Mouse (Mus musculus) liver, embryonic 11.5 days (tissue): ENCODE data around the gene Sept7. TPM values are rescaled to one million over a fixed set of nuclear protein-coding genes. Genes with fewer than 3 reads are reported as not detected.
"Not testable (repeated sequence)": the region's sequence is repeated elsewhere in the genome, so short reads cannot be mapped to it uniquely, and the experiment has no call there.

ENCODE experiments used
- ATAC-seq: fragments of 200-750 bp; cut with Nextera tagmentation; replicated peaks from 2 replicates; pipeline ENCODE4 v1.8.0; 2017; ENCODE audit warnings: moderate number of reproducible peaks, mild to moderate bottlenecking, moderate TSS enrichment, moderate library complexity; ENCODE audit not compliant: low FRiP score
- DNase-seq: peaks from one replicate; pipeline ENCODE4 v3.0.0-alpha.2; 2017; ENCODE audit warnings: low spot score
- H3K27ac ChIP-seq: fragments of 300-500 bp; sonication (generic); 2 replicates; pipeline ENCODE4 v1.5.1; 2014; ENCODE audit warnings: mild to moderate bottlenecking, low read depth, low read length, control low read depth
- H3K27me3 ChIP-seq: fragments of 300-500 bp; sonication (generic); replicated peaks from 2 replicates; pipeline ENCODE4 v1.6.1; 2014; ENCODE audit warnings: low read length, mixed read lengths; ENCODE audit not compliant: control insufficient read depth, insufficient read depth
- H3K36me3 ChIP-seq: fragments of 300-500 bp; sonication (generic); 2 replicates; pipeline ENCODE4 v1.6.1; 2014; ENCODE audit warnings: mild to moderate bottlenecking, low read length, moderate library complexity, mixed read lengths; ENCODE audit not compliant: control insufficient read depth, insufficient read depth
- H3K4me1 ChIP-seq: fragments of 300-500 bp; sonication (generic); replicated peaks from 2 replicates; pipeline ENCODE4 v1.6.1; 2014; ENCODE audit warnings: low read length, mixed read lengths; ENCODE audit not compliant: control insufficient read depth, insufficient read depth
- H3K4me2 ChIP-seq: fragments of 300-500 bp; sonication (generic); 2 replicates; pipeline ENCODE4 v1.6.1; 2014; ENCODE audit warnings: mild to moderate bottlenecking, control low read depth, moderate library complexity
- H3K4me3 ChIP-seq: fragments of 300-500 bp; sonication (generic); 2 replicates; pipeline ENCODE4 v1.5.1; 2014; ENCODE audit warnings: low read depth, low read length, control low read depth
- H3K9ac ChIP-seq: fragments of 300-500 bp; sonication (generic); 2 replicates; pipeline ENCODE4 v1.6.1; 2014; ENCODE audit warnings: low read depth, low read length, control low read depth
- H3K9me3 ChIP-seq: fragments of 300-500 bp; sonication (generic); 2 replicates; pipeline ENCODE4 v1.6.1; 2016; ENCODE audit warnings: low read length, inconsistent platforms, mixed read lengths; ENCODE audit not compliant: control insufficient read depth
- WGBS: fragments of 180-500 bp; shearing (Covaris S2); extraction: QIAGEN DNeasy Blood & Tissue Kit; methylation state at CpG from one replicate; pipeline ENCODE4 v1.1.7; 2014; 5-methylcytosine and 5-hydroxymethylcytosine counted together
- polyA plus RNA-seq: library from polyadenylated mRNA; unstranded; fragments of >200 nt; fragmentation: Nextera tagmentation; extraction: Ambion mirVana; gene quantifications from 2 replicates; pipeline ENCODE4 v1.2.1, GENCODE M21; 2014

Sept7 gene
- polyA plus RNA-seq, 1 experiment from 2014 or later, result 219 TPM

DNA sequence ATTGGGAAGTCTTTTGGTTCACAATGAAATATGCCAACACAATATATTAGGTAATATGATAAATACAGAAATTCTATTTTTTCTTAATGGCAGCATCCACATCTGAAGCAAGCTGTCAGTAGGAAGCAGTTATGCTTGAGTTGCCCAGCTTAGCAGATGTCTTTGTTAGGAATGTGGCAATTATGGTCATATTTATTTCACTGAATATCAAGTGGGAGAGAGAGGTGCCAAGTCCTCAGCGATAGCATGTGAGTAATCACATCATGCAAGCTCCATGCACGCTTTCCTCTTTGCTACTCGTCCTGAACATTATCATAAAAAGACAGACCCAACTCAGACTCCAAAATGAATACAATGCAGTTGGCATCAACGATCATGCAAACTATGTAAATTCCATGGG, 27.3 kb upstream of the Sept7 start:
- H3K9ac ChIP-seq, result no peak overlapping the region
- no peak for DNase-seq
- no peaks in the 10 kb centered on the region for H3K4me1 ChIP-seq
- H3K27me3 ChIP-seq, result no peaks in the 10 kb centered on the region
- no peaks in the 10 kb centered on the region for H3K36me3 ChIP-seq
- ATAC-seq, result no peak
- no peak overlapping the region for H3K4me2 ChIP-seq
- no peak overlapping the region for H3K4me3 ChIP-seq
- H3K27ac ChIP-seq, result no peak overlapping the region
- WGBS, result 82% methylated on average over 4 of the region's 4 CpGs
- no peaks in the 10 kb centered on the region for H3K9me3 ChIP-seq

DNA sequence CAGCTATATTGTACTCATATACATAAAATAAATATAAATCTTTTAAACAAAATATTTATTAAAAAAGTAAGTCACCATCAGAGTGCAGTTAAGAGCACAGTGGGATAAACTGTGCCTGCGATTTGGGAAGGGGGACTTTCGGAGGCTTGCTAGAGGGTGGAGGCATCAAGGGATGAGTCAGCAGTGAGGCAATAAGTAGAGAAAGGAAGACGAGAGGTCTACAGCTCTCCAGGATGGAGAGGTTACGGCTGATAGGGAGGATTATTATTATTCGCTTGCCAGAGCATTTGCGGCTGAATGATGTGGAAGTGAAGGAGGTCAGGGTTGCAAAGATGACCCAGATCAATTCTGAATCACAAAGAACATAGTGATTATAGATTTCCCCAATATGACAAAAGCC, 22.5 kb upstream of the Sept7 start:
- no peak for ATAC-seq
- 71% methylated on average over 6 of the region's 6 CpGs for WGBS

DNA sequence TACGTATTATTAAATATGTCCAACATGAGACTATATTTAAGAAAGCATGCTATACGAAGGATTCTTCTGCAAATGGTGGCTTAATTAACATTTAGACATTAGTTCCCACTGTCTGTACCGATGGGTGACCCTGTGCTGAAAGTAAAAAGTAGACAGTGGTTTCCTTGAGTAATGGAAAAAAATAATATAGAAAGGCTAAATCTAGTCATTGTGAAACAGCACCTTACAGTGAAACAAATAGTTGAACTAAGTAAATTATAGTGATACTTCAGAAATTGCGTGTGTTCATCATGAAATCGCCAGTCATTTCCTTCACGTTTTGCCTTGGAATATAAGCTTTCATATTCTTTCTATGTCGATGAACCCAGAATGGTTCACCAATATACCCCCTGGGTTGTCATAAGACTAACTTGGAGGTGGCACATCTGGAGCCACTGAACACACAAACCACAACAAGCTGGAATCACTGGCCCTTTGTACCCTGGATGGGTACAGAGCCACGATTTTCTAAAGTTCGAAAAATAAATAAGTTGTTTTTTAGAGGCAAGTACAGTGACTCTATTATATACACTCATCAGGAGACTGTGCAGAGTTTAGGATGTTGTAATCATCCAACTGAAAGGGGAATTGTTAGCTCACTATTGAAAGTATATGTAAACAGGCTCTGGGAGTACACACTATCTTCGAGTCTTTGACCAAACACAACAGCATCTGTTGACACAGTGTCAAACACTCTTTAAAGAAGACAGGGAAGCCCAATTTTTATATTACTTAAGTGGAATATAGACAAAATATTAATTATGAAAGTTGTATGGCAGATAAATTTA, 21.8 kb upstream of the Sept7 start:
- Histone ChIP-seq H3K4me3 (no peak overlapping the region), H3K9ac (no peak overlapping the region), H3K4me1 (no peaks in the 10 kb centered on the region), H3K4me2 (no peak overlapping the region), H3K9me3 (no peaks in the 10 kb centered on the region), H3K27ac (no peak overlapping the region), H3K36me3 (no peaks in the 10 kb centered on the region), H3K27me3 (no peaks in the 10 kb centered on the region)
- ATAC-seq (no peak), DNase-seq (no peak)
- 82% methylated on average over 10 of the region's 10 CpGs for WGBS

More for the DNA sequence above, 22.5 kb upstream of the Sept7 start:
- Histone ChIP-seq H3K9ac (no peak overlapping the region), H3K36me3 (no peaks in the 10 kb centered on the region), H3K9me3 (no peaks in the 10 kb centered on the region), H3K4me1 (no peaks in the 10 kb centered on the region), H3K27me3 (no peaks in the 10 kb centered on the region), H3K27ac (no peak overlapping the region), H3K4me2 (no peak overlapping the region), H3K4me3 (no peak overlapping the region)
- DNase-seq, result no peak

DNA sequence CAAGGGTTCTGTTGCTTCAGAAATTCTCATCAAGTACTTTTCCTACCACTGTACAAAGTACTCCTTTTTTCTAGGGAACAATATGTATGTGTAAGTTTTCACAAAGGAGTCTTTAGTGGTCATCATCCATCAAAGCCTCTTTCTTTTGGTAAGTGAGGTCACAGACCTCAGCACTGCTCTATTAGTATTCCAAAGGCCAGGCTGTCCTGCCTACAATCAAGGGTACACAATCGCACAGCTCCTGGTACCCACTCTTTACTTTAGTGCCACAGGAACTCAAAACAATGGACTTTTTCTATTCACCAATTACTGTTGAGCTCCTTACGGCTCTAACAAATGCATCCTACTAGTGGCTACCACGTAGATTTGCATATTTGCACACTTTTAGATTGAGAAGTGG, 11.2 kb upstream of the Sept7 start:
- Histone ChIP-seq H3K36me3 (no peaks in the 10 kb centered on the region), H3K27me3 (no peaks in the 10 kb centered on the region), H3K4me2 (no peak overlapping the region), H3K4me3 (no peak overlapping the region), H3K27ac (no peak overlapping the region), H3K4me1 (no peaks in the 10 kb centered on the region), H3K9me3 (no peaks in the 10 kb centered on the region), H3K9ac (no peak overlapping the region)
- DNase-seq (no peak), ATAC-seq (no peak)
- 80% methylated on average over 3 of the region's 3 CpGs for WGBS

DNA sequence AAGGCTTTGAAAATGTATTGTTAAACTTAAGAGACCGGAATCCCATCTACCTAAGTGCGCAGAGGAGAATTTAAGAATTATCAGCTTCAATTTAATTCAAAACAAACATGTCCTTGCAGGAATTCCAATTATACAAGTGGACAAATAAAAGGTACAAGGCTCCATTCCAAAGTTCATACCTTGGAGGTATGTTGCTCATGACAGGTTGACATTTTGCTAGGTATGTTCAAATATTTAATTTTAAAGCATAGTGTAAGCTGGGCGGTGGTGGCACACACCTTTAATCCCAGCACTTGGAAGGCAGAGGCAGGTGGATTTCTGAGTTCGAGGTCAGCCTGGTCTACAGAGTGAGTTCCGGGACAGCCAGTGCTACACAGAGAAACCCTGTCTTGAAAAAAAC, 10.5 kb upstream of the Sept7 start:
- not testable (repeated sequence) for H3K27ac ChIP-seq, H3K4me1 ChIP-seq, H3K4me3 ChIP-seq, H3K9ac ChIP-seq, H3K4me2 ChIP-seq, H3K36me3 ChIP-seq, DNase-seq, H3K27me3 ChIP-seq, ATAC-seq, H3K9me3 ChIP-seq
- WGBS, result 86% methylated on average over 5 of the region's 5 CpGs

DNA sequence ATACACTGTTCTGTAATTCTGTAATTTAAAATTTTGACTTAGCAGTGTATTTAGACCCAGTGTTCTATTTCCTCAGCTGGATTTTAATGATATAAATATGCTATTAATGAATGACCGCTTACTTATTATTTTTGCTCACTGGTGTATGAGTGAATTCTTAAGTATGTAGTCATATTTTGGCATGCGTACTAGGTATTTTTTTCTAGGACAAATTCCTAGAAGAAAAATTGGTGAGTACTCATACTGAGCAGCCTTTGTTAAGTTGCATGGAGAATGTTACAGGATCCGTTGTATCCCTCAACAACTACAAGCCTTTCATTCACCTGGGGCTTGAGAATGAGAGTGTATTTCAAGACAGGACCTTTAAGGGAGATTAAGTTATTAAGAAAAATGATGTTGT, 10.0 kb upstream of the Sept7 start:
- no peak overlapping the region for H3K4me2 ChIP-seq
- H3K9ac ChIP-seq, result no peak overlapping the region
- no peaks in the 10 kb centered on the region for H3K27me3 ChIP-seq
- H3K4me3 ChIP-seq, result no peak overlapping the region
- no peaks in the 10 kb centered on the region for H3K4me1 ChIP-seq
- no peaks in the 10 kb centered on the region for H3K36me3 ChIP-seq
- ATAC-seq (no peak), DNase-seq (no peak)
- WGBS, result 88% methylated on average over 3 of the region's 3 CpGs
- no peak overlapping the region for H3K27ac ChIP-seq
- no peaks in the 10 kb centered on the region for H3K9me3 ChIP-seq

DNA sequence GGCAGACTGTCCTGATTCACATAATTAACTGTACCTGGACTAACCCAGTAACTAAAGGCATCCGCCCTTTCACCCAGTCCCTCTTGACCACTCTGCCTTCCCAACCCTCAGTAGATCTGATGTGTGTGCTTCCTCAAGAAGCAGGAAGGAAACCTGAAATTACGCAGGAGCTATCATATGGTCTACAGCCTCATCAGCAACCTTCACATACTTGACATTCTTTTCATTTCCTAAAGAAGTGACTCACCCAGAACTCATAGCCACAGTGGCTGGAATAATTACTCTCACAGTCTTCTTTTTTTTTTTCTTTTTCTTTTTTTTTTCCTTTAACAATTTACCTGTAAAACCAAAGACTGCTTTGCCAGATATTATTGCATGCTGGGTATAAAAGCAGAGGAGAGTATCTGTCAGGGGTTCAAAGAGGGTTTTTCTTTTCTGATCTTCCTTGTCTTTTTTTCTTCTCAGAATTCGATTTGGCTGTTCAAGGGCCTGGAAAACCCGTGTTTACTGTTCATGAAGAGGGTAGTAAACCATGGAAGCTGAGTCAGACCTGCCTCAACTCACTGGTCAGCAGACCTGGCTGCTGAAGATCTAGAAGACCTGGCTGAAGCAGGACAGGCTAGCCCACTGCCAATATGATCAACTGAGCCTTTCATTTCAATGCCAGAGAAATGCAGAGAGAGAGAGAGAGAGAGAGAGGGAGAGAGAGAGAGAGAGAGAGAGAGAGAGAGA, 8.1 kb upstream of the Sept7 start:
- no peak overlapping the region for H3K27ac ChIP-seq

DNA sequence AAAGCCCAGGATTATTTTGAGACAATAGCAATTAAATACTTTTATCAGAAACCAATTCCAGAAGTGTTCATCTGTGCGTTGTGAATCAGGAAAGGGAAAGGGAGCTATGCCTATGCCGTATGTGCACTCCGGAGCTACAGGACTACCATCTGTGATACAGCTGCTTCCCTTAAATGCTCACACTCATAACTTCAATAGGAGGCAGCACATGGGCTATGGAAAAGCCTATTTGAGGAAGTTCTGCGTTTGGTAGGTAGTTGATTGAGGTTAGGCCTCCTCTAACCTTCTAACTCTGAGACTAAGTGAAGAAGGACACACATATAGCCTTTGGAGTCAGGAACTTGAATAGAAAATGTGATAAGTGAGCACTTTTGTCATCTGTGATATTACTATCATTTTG, 7.1 kb upstream of the Sept7 start:
- ATAC-seq (no peak), DNase-seq (no peak)
- no peaks in the 10 kb centered on the region for H3K4me1 ChIP-seq
- 70% methylated on average over 4 of the region's 4 CpGs for whole genome bisulfite sequencing
- H3K9me3 ChIP-seq, result no peaks in the 10 kb centered on the region
- H3K36me3 ChIP-seq, result no peaks in the 10 kb centered on the region
- no peak overlapping the region for H3K9ac ChIP-seq
- H3K27me3 ChIP-seq, result no peaks in the 10 kb centered on the region
- no peak overlapping the region for H3K4me2 ChIP-seq
- H3K27ac ChIP-seq, result no peak overlapping the region
- no peak overlapping the region for H3K4me3 ChIP-seq

More for the DNA sequence above, 8.1 kb upstream of the Sept7 start:
- Histone ChIP-seq H3K9ac (no peak overlapping the region), H3K4me3 (no peak overlapping the region), H3K27me3 (no peaks in the 10 kb centered on the region), H3K4me2 (no peak overlapping the region), H3K9me3 (no peaks in the 10 kb centered on the region), H3K4me1 (no peaks in the 10 kb centered on the region), H3K36me3 (no peaks in the 10 kb centered on the region)
- WGBS, result 49% methylated on average over 4 of the region's 4 CpGs
- ATAC-seq (no peak), DNase-seq (no peak)

DNA sequence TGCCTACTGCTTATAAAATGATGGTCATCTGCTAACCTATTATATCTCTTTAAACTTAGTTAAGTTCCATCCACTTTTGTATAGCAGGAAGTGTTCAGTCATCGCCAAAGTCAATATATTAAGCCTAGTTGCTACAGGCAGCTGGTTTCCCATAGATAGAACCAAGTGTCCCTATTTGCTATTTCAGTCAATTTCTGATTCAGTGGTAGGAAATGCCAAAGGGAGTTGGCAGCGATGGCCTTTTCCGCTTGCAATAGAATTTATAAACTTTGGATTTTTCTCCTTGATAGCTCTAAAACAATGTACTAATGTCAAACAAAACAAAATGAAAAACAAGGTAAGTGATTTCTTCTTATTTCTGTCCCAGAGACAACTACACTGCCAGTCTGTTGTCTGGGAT, 5.7 kb upstream of the Sept7 start:
- Histone ChIP-seq H3K4me2 (no peak overlapping the region), H3K9ac (no peak overlapping the region), H3K9me3 (no peaks in the 10 kb centered on the region), H3K36me3 (no peaks in the 10 kb centered on the region), H3K4me1 (no peaks in the 10 kb centered on the region), H3K4me3 (no peak overlapping the region), H3K27me3 (no peaks in the 10 kb centered on the region), H3K27ac (no peak overlapping the region)
- no peak for DNase-seq
- no peak for ATAC-seq
- WGBS, result 89% methylated on average over 3 of the region's 3 CpGs
